Mouse (Mus musculus) embryonic facial prominence, embryonic 12.5 days (tissue): ENCODE data around the gene Mrpl40. TPM values are rescaled to one million over a fixed set of nuclear protein-coding genes. Genes with fewer than 3 reads are reported as not detected.

Experiments used
- ATAC-seq: fragments of 200-750 bp; cut with Nextera tagmentation; 2 replicates; pipeline ENCODE4 v1.8.0; 2017; ENCODE audit not compliant: insufficient number of reproducible peaks, insufficient read depth, low FRiP score, low TSS enrichment
- H3K27ac ChIP-seq: fragments of 300-500 bp; sonication (generic); 2 replicates; pipeline ENCODE4 v1.5.1; 2016; ENCODE audit warnings: mild to moderate bottlenecking
- H3K27me3 ChIP-seq: fragments of 300-500 bp; sonication (generic); 2 replicates; pipeline ENCODE4 v1.6.1; 2016; ENCODE audit warnings: mild to moderate bottlenecking, moderate library complexity
- H3K36me3 ChIP-seq: fragments of 300-500 bp; sonication (generic); 2 replicates; pipeline ENCODE4 v1.6.1; 2016; ENCODE audit warnings: mild to moderate bottlenecking
- H3K4me1 ChIP-seq: fragments of 300-500 bp; sonication (generic); 2 replicates; pipeline ENCODE4 v1.6.1; 2016
- H3K4me2 ChIP-seq: fragments of 300-500 bp; sonication (generic); replicated peaks from 2 replicates; pipeline ENCODE4 v1.6.1; 2016; ENCODE audit warnings: mild to moderate bottlenecking, moderate library complexity
- H3K4me3 ChIP-seq: fragments of 300-500 bp; sonication (generic); 2 replicates; pipeline ENCODE4 v1.5.1; 2016; ENCODE audit warnings: mild to moderate bottlenecking
- H3K9ac ChIP-seq: fragments of 300-500 bp; sonication (generic); 2 replicates; pipeline ENCODE4 v1.6.1; 2016; ENCODE audit warnings: mild to moderate bottlenecking, moderate library complexity
- H3K9me3 ChIP-seq: fragments of 300-500 bp; sonication (generic); 2 replicates; pipeline ENCODE4 v1.6.1; 2016; ENCODE audit warnings: mild to moderate bottlenecking, moderate library complexity
- WGBS: fragments of 180-500 bp; shearing (Covaris S2); methylation state at CpG from one replicate; pipeline ENCODE4 v1.1.7; 2016; 5-methylcytosine and 5-hydroxymethylcytosine counted together
- polyA plus RNA-seq: library from polyadenylated mRNA; unstranded; fragments of >200 nt; fragmentation: Nextera tagmentation; extraction: Ambion mirVana; gene quantifications from 2 replicates; pipeline ENCODE4 v1.2.1, GENCODE M21; 2016

The Mrpl40 gene
- 97.5 and 105 TPM in 2 replicates for polyA plus RNA-seq

DNA sequence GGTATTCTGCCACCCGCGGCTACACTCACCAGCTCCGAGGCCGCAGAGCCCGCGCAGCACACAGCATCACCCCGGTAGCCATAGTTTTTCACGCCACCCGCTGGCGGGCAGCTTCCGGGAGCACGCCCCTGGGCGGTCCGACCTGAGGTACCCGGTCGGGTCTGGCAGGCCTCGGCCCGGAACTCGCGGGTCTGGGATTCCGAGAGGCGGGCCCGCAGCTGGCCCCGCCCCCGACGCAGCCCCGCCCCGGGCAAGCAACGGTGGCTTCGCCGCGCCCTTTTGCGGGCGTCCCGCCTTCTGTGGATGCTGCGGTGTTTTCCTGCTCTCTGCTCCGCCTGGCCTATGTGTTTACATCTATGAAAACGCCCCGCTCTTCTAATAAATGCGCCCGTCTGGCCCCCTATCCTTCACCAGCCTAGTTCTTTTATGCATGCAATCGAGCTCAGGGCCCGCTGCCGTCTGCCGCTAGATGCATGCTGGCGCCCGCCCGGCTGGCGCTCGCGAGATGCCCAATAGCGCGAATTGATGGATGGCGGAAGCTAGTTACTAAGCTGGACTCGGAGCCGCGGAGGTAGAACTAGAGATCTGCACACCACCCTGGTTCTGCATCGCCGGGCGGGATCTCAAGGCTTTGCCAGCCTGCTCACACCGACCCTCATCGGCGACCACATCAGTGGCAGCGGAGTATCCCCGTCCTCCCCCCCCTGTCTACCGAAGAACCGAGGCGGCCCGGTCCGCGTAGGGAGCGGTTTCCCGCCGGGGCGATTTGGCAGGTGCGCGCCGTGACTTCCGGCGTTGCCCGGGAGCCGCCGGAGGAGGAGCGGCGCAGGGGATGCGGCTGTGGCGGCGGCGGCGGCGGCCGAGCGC, at the start of gene Mrpl40, which contains the start of gene Hira:
Gene Mrpl40, minus strand, starts transcription at position 421 of the 867 bp plus-strand sequence.
Gene Hira, plus strand, starts transcription at position 596 of the 867 bp plus-strand sequence.
- WGBS: under 1% methylated on average over 86 of the region's 93 CpGs
- peak; percentile 96 for ATAC-seq
- Histone ChIP-seq H3K9me3 (no peaks in the 10 kb centered on the region), H3K27me3 (no peaks in the 10 kb centered on the region), H3K9ac (peak within 1 kb of the TSS; percentile 91), H3K4me2 (peak within 1 kb of the TSS; percentile 69), H3K4me1 (peaks cover 11% of the 10 kb centered on the region), H3K4me3 (peak within 1 kb of the TSS; percentile 92), H3K36me3 (peaks cover 23% of the 10 kb centered on the region), H3K27ac (peak within 1 kb of the TSS; percentile 95)

DNA sequence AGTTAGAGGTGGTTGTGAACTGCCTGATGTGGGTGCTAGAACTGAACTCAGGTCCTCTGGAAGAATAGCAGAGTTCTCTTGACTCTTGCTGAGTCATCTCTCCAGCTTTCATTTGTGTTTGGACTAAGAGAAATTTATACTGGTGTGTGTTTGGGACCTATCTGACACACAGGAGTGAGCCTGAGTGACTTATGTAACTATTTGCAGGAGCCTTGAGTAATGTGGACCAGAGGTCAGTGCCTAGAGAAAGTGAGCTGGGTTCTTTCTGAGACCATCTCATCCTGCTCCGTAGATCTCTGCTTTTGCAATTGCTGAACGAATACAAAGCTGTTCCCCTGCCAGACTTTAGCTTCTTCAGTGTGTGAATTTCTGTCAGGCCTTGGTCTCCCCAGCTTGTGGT, 45.1 kb upstream of the Mrpl40 start:
- H3K4me2 ChIP-seq: no peak overlapping the region
- H3K4me1 ChIP-seq: no peaks in the 10 kb centered on the region
- H3K4me3 ChIP-seq: no peak overlapping the region
- H3K9me3 ChIP-seq: no peaks in the 10 kb centered on the region
- no peak overlapping the region for H3K9ac ChIP-seq
- 96% methylated on average over 2 of the region's 2 CpGs for WGBS
- peaks cover 81% of the 10 kb centered on the region for H3K36me3 ChIP-seq
- no peak overlapping the region for H3K27ac ChIP-seq
- ATAC-seq: no peak
- H3K27me3 ChIP-seq: no peaks in the 10 kb centered on the region

DNA sequence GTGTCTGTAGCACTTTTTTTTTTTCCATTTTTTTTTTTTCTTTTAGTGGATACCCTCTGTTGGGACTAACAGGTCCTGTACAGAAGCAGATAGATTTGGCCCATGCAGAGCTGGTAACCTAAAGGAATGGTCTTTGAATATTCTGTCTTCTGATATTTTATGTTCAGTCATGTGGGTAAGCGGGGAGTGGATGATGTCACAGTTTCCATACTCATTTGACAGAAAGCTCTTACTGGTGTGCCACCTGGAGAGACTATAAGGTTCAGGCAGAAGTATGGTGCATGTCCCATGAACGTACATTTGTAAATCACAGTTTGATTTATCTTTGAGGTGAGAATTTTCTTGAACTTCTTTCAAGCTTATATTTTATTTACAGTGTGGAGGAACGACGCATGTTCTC, 39.4 kb upstream of the Mrpl40 start:
- H3K4me3 ChIP-seq: no peak overlapping the region
- ATAC-seq: no peak
- no peak overlapping the region for H3K27ac ChIP-seq
- peaks cover 61% of the 10 kb centered on the region for H3K36me3 ChIP-seq
- H3K9ac ChIP-seq: no peak overlapping the region
- H3K4me2 ChIP-seq: no peak overlapping the region
- H3K9me3 ChIP-seq: no peaks in the 10 kb centered on the region
- WGBS: 97% methylated on average over 4 of the region's 4 CpGs
- H3K4me1 ChIP-seq: no peaks in the 10 kb centered on the region
- no peaks in the 10 kb centered on the region for H3K27me3 ChIP-seq

DNA sequence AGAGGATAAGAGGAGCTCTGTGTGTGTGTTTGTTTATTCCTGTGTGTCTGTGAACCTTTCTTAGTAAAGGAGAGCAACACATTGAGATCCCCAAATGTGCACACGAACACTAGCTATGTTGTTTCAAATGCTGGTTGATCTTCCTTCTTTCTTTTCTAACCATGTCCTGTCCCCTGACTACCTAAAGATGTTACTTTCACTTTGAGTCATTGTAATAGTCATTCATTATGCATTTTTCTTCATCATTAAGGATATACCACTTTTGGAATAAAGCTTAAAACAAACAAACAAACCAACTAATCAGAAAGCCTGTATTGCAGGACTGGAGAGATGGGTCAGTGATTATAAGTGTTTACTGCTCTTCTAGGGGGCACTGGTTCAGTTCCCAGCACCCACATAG, 29.0 kb upstream of the Mrpl40 start:
- Histone ChIP-seq H3K36me3 (peaks cover 49% of the 10 kb centered on the region), H3K9me3 (no peaks in the 10 kb centered on the region), H3K4me1 (no peaks in the 10 kb centered on the region), H3K4me2 (no peak overlapping the region), H3K27me3 (no peaks in the 10 kb centered on the region), H3K27ac (no peak overlapping the region), H3K4me3 (no peak overlapping the region), H3K9ac (no peak overlapping the region)
- ATAC-seq: no peak
- WGBS: 86% methylated on average over 1 of the region's 1 CpGs

DNA sequence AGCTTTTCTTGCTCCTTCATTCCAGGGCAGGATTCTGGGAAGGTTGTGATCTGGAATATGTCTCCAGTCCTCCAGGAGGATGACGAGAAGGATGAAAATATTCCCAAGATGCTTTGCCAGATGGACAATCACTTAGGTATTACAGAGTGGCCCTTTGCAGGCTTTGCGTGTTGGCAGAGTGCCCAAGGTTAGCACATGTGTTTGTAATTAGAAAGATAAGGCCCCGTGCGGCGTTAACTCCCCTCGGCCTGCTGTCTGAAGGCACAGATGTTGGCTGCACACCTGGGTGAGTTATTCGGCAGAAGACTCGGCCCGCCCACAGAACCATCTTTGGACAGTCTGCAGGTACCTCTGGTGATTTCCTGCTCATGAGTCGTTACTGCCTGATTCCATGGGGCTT, 19.8 kb upstream of the Mrpl40 start:
- peaks cover 38% of the 10 kb centered on the region for H3K36me3 ChIP-seq

DNA sequence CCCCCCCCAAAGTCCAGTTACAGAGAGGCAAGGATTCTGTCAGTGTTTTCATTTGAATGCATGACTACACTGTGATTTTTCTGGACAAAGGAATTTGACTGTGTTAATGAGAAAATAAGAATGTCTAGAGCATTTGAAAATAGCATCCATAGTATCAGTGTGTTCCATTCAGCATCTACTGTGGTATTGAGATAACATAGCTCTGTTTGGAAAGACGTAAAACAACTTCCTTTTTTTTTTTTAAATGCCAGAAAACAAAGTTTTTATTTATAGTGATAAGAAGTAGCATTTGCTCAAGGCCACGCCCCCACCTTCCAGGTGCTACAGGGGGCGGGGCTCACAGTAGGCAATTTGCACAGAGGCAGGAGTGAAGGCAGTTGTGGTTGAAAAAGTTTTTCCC, 18.6 kb upstream of the Mrpl40 start:
- no peak overlapping the region for H3K9ac ChIP-seq
- no peaks in the 10 kb centered on the region for H3K27me3 ChIP-seq
- WGBS: 81% methylated on average over 3 of the region's 3 CpGs
- H3K27ac ChIP-seq: no peak overlapping the region
- no peak overlapping the region for H3K4me2 ChIP-seq
- ATAC-seq: no peak
- H3K36me3 ChIP-seq: peaks cover 28% of the 10 kb centered on the region
- 0 out of 2 replicates have a peak, but pooled peaks cover 4% of the 10 kb centered on the region for H3K4me1 ChIP-seq
- no peaks in the 10 kb centered on the region for H3K9me3 ChIP-seq
- H3K4me3 ChIP-seq: no peak overlapping the region

More for the DNA sequence above, 19.8 kb upstream of the Mrpl40 start:
- 0 out of 2 replicates have a peak, but pooled peaks have one; percentile 47 for ATAC-seq
- WGBS: 58% methylated on average over 10 of the region's 10 CpGs
- Histone ChIP-seq H3K4me2 (no peak overlapping the region), H3K9me3 (no peaks in the 10 kb centered on the region), H3K4me1 (0 out of 2 replicates have a peak, but pooled peaks cover 4% of the 10 kb centered on the region), H3K9ac (no peak overlapping the region), H3K27me3 (no peaks in the 10 kb centered on the region), H3K4me3 (no peak overlapping the region), H3K27ac (0 out of 2 replicates have a peak overlapping the region, but pooled peaks have one; percentile 11)

DNA sequence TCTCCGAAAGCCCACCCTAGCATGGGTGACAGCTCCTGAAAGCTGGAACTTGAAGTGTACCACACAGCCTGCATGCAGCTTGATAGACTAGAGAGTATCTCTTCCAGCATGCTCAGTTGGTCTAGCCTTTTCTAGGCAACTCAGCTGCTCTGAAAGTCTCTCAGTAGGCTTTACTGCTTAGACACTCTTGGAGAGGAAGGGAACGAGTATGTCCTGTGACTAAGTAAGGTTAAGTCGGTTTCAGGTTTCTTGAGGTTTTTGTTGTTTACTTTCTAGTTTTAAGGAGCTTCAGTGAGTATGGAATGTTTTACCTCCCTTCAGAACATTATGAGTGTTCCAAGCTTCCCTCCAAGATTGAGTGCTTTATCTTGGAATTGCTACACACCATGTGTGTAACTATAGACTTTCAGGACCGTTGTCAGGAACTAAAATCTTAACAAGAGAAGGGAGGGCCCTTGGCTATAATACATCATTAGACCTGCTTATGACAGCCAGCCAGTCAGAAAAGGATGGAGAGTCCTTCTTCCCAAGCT, 17.2 kb upstream of the Mrpl40 start:
- Histone ChIP-seq H3K27ac (no peak overlapping the region), H3K9ac (no peak overlapping the region), H3K4me1 (0 out of 2 replicates have a peak, but pooled peaks cover 4% of the 10 kb centered on the region), H3K9me3 (no peaks in the 10 kb centered on the region), H3K4me3 (no peak overlapping the region), H3K4me2 (no peak overlapping the region), H3K36me3 (peaks cover 18% of the 10 kb centered on the region), H3K27me3 (no peaks in the 10 kb centered on the region)
- no peak for ATAC-seq
- 74% methylated on average over 4 of the region's 4 CpGs for WGBS

DNA sequence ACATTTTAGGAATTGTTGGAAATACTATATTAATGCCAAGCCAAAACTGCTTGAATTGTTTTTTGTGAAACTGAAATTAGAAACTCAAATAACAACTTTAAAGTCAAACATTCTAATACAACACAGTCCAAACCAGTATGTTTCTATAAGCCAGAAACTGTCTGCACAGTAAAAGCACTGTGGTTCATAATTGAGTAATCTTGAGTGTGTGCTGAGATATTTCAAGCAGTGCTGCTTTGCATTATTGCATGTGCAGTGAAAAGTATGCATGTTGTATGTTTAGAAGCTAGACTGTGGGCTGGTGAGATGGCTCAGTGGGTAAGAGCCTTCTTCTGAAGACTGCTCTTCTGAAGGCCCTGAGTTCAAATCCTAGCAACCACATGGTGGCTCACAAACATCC, 7.4 kb upstream of the Mrpl40 start:
- no peak for ATAC-seq
- H3K36me3 ChIP-seq: peaks cover 11% of the 10 kb centered on the region; the same call in 1 of the 2 replicates

DNA sequence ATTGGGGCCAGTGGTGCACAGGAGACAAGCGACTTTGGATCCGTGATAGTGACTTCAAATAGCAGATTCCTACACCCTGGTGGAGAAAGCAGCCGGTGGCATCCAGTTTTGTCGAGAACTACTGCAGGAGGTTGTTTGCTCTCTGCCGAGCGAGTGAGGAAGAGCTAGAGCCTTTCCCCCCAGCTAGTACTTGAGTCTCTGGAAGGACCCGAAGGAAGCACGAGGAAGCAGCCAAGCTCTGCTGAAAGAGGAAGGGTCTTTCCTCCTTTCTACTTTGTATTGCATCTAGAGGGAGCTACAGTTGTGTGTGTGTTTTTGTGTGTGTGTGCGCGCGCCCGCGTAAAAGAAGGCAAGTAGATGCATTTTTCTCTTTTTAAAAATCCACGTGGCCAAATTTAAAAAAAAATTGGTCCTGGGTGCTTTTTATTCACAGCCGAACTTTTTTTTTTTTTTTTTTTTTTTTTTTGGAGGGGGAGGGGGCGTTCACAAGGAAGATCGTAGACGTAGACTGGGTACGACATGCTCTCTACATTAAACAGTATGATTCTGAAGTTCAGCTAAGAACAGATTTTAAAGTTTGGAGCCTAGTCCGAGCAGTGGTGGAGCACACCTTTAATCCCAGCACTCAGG, 1.5 kb upstream of the Mrpl40 start:
- Histone ChIP-seq H3K27me3 (no peaks in the 10 kb centered on the region), H3K36me3 (peaks cover 13% of the 10 kb centered on the region), H3K4me1 (peaks cover 11% of the 10 kb centered on the region), H3K9ac (peak overlapping the region; percentile 91), H3K4me3 (peak overlapping the region; percentile 92), H3K4me2 (peak overlapping the region; percentile 69), H3K9me3 (no peaks in the 10 kb centered on the region), H3K27ac (peak overlapping the region; percentile 95)
- no peak for ATAC-seq
- 25% methylated on average over 20 of the region's 20 CpGs for WGBS

More for the DNA sequence above, 7.4 kb upstream of the Mrpl40 start:
- Histone ChIP-seq H3K9ac (no peak overlapping the region), H3K9me3 (no peaks in the 10 kb centered on the region), H3K4me1 (peaks cover 3% of the 10 kb centered on the region; the same call in 1 of the 2 replicates), H3K27me3 (no peaks in the 10 kb centered on the region), H3K4me3 (no peak overlapping the region), H3K4me2 (no peak overlapping the region), H3K27ac (no peak overlapping the region)

DNA sequence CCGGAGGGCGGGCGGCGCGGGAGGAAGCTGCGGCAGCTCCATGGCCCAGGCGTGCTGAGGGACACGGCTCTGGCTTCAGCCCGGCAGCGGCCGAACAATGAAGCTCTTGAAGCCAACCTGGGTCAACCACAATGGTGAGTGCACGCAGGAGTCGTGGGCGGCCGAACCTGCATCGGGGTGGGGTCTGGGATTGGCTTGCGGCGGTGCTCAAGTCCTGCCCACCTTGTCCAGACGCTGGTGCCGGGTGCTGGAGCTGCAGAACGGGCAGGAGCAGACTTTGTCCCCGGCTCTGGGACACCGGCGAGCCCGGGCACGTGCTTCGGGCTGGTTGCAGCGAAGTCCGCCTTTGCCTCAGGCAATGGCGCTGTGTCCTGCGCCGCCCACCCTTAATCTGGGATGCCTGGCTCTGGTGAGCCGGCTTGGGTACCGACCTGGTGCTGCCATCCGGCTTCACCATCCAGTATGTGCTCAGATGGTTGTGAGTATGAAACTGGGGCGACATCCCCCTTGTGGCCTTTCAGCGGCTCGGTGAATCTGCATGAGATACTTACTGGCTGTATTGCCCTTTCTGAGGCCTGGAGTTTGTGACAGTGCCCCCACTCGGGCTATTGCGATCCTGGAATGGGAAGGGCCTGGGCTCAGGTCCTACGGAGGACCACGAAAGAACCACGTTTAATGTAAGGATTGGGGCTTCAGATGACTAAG, 876 bp upstream of the Mrpl40 start:
- H3K9ac ChIP-seq: peak overlapping the region; percentile 91
- peaks cover 11% of the 10 kb centered on the region for H3K4me1 ChIP-seq
- no peaks in the 10 kb centered on the region for H3K9me3 ChIP-seq
- WGBS: under 1% methylated on average over 37 of the region's 43 CpGs
- H3K4me2 ChIP-seq: peak overlapping the region; percentile 69
- peak overlapping the region; percentile 92 for H3K4me3 ChIP-seq
- no peaks in the 10 kb centered on the region for H3K27me3 ChIP-seq
- H3K27ac ChIP-seq: peak overlapping the region; percentile 95
- H3K36me3 ChIP-seq: peaks cover 15% of the 10 kb centered on the region
- peak; percentile 45 for ATAC-seq

DNA sequence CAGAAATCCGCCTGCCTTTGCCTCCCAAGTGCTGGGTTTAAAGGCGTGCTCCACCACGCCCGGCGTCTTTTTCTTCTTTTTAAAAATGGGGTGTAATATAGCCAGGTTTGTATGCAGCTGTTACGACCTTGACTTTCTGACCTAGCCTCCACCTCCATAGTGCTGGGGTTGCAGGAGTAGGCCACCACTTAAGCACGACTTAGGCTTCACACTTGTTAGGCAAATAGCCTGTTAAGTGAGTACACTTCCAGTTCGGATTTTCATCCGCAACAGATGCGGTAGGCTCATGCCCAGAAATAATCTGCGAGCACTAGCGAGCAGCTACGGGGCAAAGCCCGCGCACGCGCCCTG, 596 bp downstream of the Mrpl40 start:
- no peaks in the 10 kb centered on the region for H3K27me3 ChIP-seq
- peak overlapping the region; percentile 91 for H3K9ac ChIP-seq
- H3K4me3 ChIP-seq: peak overlapping the region; percentile 92
- H3K4me2 ChIP-seq: peak overlapping the region; percentile 69
- H3K4me1 ChIP-seq: peaks cover 11% of the 10 kb centered on the region
- ATAC-seq: no peak; the same call in 1 of the 2 replicates
- WGBS: 2% methylated on average over 17 of the region's 17 CpGs
- H3K9me3 ChIP-seq: no peaks in the 10 kb centered on the region
- peaks cover 29% of the 10 kb centered on the region for H3K36me3 ChIP-seq
- peak overlapping the region; percentile 95 for H3K27ac ChIP-seq
